Mouse (Mus musculus) embryonic fibroblast, embryonic 13.5 days (primary cell): ENCODE results near the gene Gm42417.

Experiments used
- CTCF ChIP-seq: IDR thresholded peaks from 2 replicates; pipeline ENCODE4 v1.5.1; 2011; ENCODE audit warnings: mild to moderate bottlenecking, control low read depth, low read length, moderate library complexity, borderline replicate concordance; ENCODE audit not compliant: insufficient read depth
- POLR2A ChIP-seq: IDR thresholded peaks from 2 replicates; pipeline ENCODE4 v1.6.1; 2011; ENCODE audit warnings: low read depth, mild to moderate bottlenecking, control low read depth, low read length, moderate library complexity

DNA sequence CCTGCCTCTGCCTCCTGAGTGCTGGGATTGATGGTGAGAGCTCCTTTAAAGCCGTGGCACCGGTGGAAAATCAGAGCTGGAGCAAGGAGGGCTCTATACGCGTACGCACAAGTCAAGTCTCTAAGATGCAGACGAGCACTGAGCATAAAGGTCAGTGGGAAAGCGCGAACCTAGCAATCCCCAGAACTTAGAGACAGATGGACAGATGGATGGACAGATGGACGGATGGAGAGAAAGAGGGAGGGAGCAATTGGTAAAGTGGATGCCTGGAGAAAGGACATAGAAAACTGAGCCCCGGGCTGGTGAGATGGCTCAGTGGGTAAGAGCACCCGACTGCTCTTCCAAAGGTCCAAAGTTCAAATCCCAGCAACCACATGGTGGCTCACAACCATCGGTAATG lies 1.6 kb upstream of the Gm42417 start:
- TF ChIP-seq CTCF (no peak), POLR2A (no peak)
